Mouse (Mus musculus) megakaryocyte-erythroid progenitor cell, adult 5 weeks (primary cell): ENCODE results near the gene March1. TPM values are rescaled to one million over a fixed set of nuclear protein-coding genes. Genes with fewer than 3 reads are reported as not detected.

Experiments used
- polyA plus RNA-seq: library from polyadenylated mRNA; stranded (reverse); fragments of >175 nt; gene quantifications from 2 replicates; pipeline ENCODE4 v1.2.3, GENCODE M21; 2012

March1 gene
- 0.03 and 0.16 TPM in 2 replicates for polyA plus RNA-seq

GRCm38 (mm10) chr8:65617871-65618751, at the start of gene March1:
Gene March1 (plus strand): TSS chr8:65617900.

GRCm38 (mm10) chr8:66486084-66486763, 868.5 kb downstream of the March1 start, which contains the start of gene Tma16:
Gene Tma16 (minus strand): TSS chr8:66486530.

GRCm38 (mm10) chr8:66511537-66511936, 893.8 kb downstream of the March1 start, which contains the start of gene Tktl2:
Gene Tktl2 (plus strand): TSS chr8:66511756.

